Mouse (Mus musculus) forebrain, embryonic 11.5 days (tissue): ENCODE results near the gene Gpr62. TPM values are rescaled to one million over a fixed set of nuclear protein-coding genes. Genes with fewer than 3 reads are reported as not detected.

ENCODE experiments used
- ATAC-seq: fragments of 200-750 bp; cut with Nextera tagmentation; replicated peaks from 2 replicates; pipeline ENCODE4 v1.8.0; 2017; ENCODE audit warnings: moderate TSS enrichment; ENCODE audit not compliant: low FRiP score
- DNase-seq: peaks from one replicate; pipeline ENCODE4 v3.0.0-alpha.2; 2017; ENCODE audit warnings: low spot score
- H3K27ac ChIP-seq: fragments of 300-500 bp; sonication (generic); 2 replicates; pipeline ENCODE4 v1.5.1; 2014; ENCODE audit warnings: low read depth, low read length
- H3K27me3 ChIP-seq: fragments of 300-500 bp; sonication (generic); 2 replicates; pipeline ENCODE4 v1.6.1; 2014; ENCODE audit warnings: mild to moderate bottlenecking, low read length, mixed read lengths; ENCODE audit not compliant: control insufficient read depth, insufficient read depth
- H3K36me3 ChIP-seq: fragments of 300-500 bp; sonication (generic); 2 replicates; pipeline ENCODE4 v1.6.1; 2014; ENCODE audit warnings: mild to moderate bottlenecking, low read length, moderate library complexity, mixed read lengths; ENCODE audit not compliant: control insufficient read depth, insufficient read depth
- H3K4me1 ChIP-seq: fragments of 300-500 bp; sonication (generic); replicated peaks from 2 replicates; pipeline ENCODE4 v1.6.1; 2014; ENCODE audit warnings: low read length, mixed read lengths; ENCODE audit not compliant: control insufficient read depth, insufficient read depth
- H3K4me2 ChIP-seq: fragments of 300-500 bp; sonication (generic); 2 replicates; pipeline ENCODE4 v1.6.1; 2014; ENCODE audit warnings: low read depth, mild to moderate bottlenecking, low read length, moderate library complexity, mixed read lengths; ENCODE audit not compliant: severe bottlenecking
- H3K4me3 ChIP-seq: fragments of 300-500 bp; sonication (generic); 2 replicates; pipeline ENCODE4 v1.5.1; 2014; ENCODE audit warnings: low read depth, low read length
- H3K9ac ChIP-seq: fragments of 300-500 bp; sonication (generic); 2 replicates; pipeline ENCODE4 v1.6.1; 2014; ENCODE audit warnings: low read length
- H3K9me3 ChIP-seq: fragments of 300-500 bp; sonication (generic); 2 replicates; pipeline ENCODE4 v1.6.1; 2016; ENCODE audit warnings: low read length, mixed read lengths; ENCODE audit not compliant: control insufficient read depth
- WGBS: fragments of 180-500 bp; shearing (Covaris S2); extraction: QIAGEN DNeasy Blood & Tissue Kit; methylation state at CpG from one replicate; pipeline ENCODE4 v1.1.7; 2014; 5-methylcytosine and 5-hydroxymethylcytosine counted together
- polyA plus RNA-seq: library from polyadenylated mRNA; unstranded; fragments of >200 nt; fragmentation: Nextera tagmentation; extraction: Ambion mirVana; gene quantifications from 2 replicates; pipeline ENCODE4 v1.2.1, GENCODE M21; 2014

Gpr62 gene
- polyA plus RNA-seq, 1 experiment from 2014 or later = 0.19 TPM

- Histone ChIP-seq H3K4me3 (peak overlapping the region; percentile 70), H3K27ac (no peak overlapping the region), H3K27me3 (no peaks in the 10 kb centered on the region), H3K9me3 (no peaks in the 10 kb centered on the region), H3K9ac (peak overlapping the region; percentile 64), H3K4me1 (peaks cover 12% of the 10 kb centered on the region), H3K36me3 (no peaks in the 10 kb centered on the region; the same call in 1 of the 2 replicates), H3K4me2 (peak overlapping the region; percentile 76)
- WGBS = 7% methylated on average over 16 of the region's 16 CpGs
- ATAC-seq = no peak
- DNase-seq = no peak
These were observed 11.9 kb upstream of the Gpr62 start for GRCm38 (mm10) chr9:106477649-106478048.

GRCm38 (mm10) chr9:106476924-106477484 lies 11.3 kb upstream of the Gpr62 start, which contains the start of gene Parp3:
Gene Parp3, minus strand, starts transcription at chr9:106476949.
- 0% methylated on average over 41 of the region's 41 CpGs for WGBS
- H3K4me1 ChIP-seq = peaks cover 12% of the 10 kb centered on the region

GRCm38 (mm10) chr9:106476002-106476923 lies 10.5 kb upstream of the Gpr62 start:
- H3K9ac ChIP-seq = peak overlapping the region; percentile 39
- DNase-seq = no peak
- no peaks in the 10 kb centered on the region for H3K27me3 ChIP-seq
- peaks cover 17% of the 10 kb centered on the region for H3K4me1 ChIP-seq
- no peaks in the 10 kb centered on the region; the same call in 1 of the 2 replicates for H3K36me3 ChIP-seq
- 37% methylated on average over 16 of the region's 16 CpGs for WGBS
- no peak overlapping the region for H3K4me3 ChIP-seq
- no peaks in the 10 kb centered on the region for H3K9me3 ChIP-seq
- peak; percentile 62 for ATAC-seq
- H3K27ac ChIP-seq = no peak overlapping the region
- H3K4me2 ChIP-seq = peak overlapping the region; percentile 31

More at GRCm38 (mm10) chr9:106476924-106477484, 11.3 kb upstream of the Gpr62 start, which contains the start of gene Parp3:
- Histone ChIP-seq H3K36me3 (no peaks in the 10 kb centered on the region; the same call in 1 of the 2 replicates), H3K27me3 (no peaks in the 10 kb centered on the region), H3K27ac (no peak within 1 kb of the TSS), H3K9ac (peak within 1 kb of the TSS; percentile 64), H3K4me2 (peak within 1 kb of the TSS; percentile 76), H3K9me3 (no peaks in the 10 kb centered on the region), H3K4me3 (peak within 1 kb of the TSS; percentile 70)
- DNase-seq (peak; percentile 99), ATAC-seq (peak; percentile 98)

GRCm38 (mm10) chr9:106475663-106476001 lies 9.9 kb upstream of the Gpr62 start, which contains the start of gene Rrp9:
Gene Rrp9, plus strand, starts transcription at chr9:106475963.
- no peak within 1 kb of the TSS for H3K4me3 ChIP-seq
- DNase-seq (no peak), ATAC-seq (no peak)
- peak within 1 kb of the TSS; percentile 31 for H3K4me2 ChIP-seq
- H3K9ac ChIP-seq = peak within 1 kb of the TSS; percentile 39
- no peak within 1 kb of the TSS for H3K27ac ChIP-seq
- H3K9me3 ChIP-seq = no peaks in the 10 kb centered on the region
- H3K36me3 ChIP-seq = no peaks in the 10 kb centered on the region; the same call in 1 of the 2 replicates
- peaks cover 17% of the 10 kb centered on the region for H3K4me1 ChIP-seq
- no peaks in the 10 kb centered on the region for H3K27me3 ChIP-seq
- 90% methylated on average over 10 of the region's 10 CpGs for WGBS

- peaks cover 17% of the 10 kb centered on the region for H3K4me1 ChIP-seq
- 67% methylated on average over 7 of the region's 7 CpGs for WGBS
- H3K36me3 ChIP-seq = no peaks in the 10 kb centered on the region
- DNase-seq (no peak), ATAC-seq (no peak)
- 0 out of 2 replicates have a peak overlapping the region, but pooled peaks have one; percentile 27 for H3K9ac ChIP-seq
- H3K4me3 ChIP-seq = no peak overlapping the region
- H3K9me3 ChIP-seq = no peaks in the 10 kb centered on the region
- no peaks in the 10 kb centered on the region for H3K27me3 ChIP-seq
- no peak overlapping the region for H3K4me2 ChIP-seq
- no peak overlapping the region for H3K27ac ChIP-seq
These were observed 9.3 kb upstream of the Gpr62 start for GRCm38 (mm10) chr9:106475046-106475445.

- H3K4me3 ChIP-seq = no peak overlapping the region
- ATAC-seq (peak; percentile 32), DNase-seq (peak; percentile 92)
- H3K9me3 ChIP-seq = no peaks in the 10 kb centered on the region
- H3K4me1 ChIP-seq = peaks cover 17% of the 10 kb centered on the region
- WGBS = 2% methylated on average over 6 of the region's 6 CpGs
- no peaks in the 10 kb centered on the region for H3K27me3 ChIP-seq
- H3K9ac ChIP-seq = peak overlapping the region; percentile 41; the same call in 1 of the 2 replicates
- H3K4me2 ChIP-seq = no peak overlapping the region
- H3K36me3 ChIP-seq = no peaks in the 10 kb centered on the region
- H3K27ac ChIP-seq = no peak overlapping the region
These were observed 8.7 kb upstream of the Gpr62 start for GRCm38 (mm10) chr9:106474456-106474855.

- Histone ChIP-seq H3K4me3 (no peak overlapping the region), H3K9ac (no peak overlapping the region), H3K4me1 (peaks cover 17% of the 10 kb centered on the region), H3K27me3 (no peaks in the 10 kb centered on the region), H3K4me2 (no peak overlapping the region), H3K36me3 (no peaks in the 10 kb centered on the region), H3K27ac (no peak overlapping the region), H3K9me3 (no peaks in the 10 kb centered on the region)
- DNase-seq = no peak
- no peak for ATAC-seq
- 81% methylated on average over 5 of the region's 5 CpGs for WGBS
These were observed 8.0 kb upstream of the Gpr62 start for GRCm38 (mm10) chr9:106473753-106474105.

GRCm38 (mm10) chr9:106473081-106473752 lies 7.5 kb upstream of the Gpr62 start:
- no peak for DNase-seq
- 91% methylated on average over 16 of the region's 16 CpGs for WGBS
- no peak overlapping the region for H3K27ac ChIP-seq
- no peak overlapping the region for H3K4me2 ChIP-seq
- H3K4me1 ChIP-seq = peaks cover 17% of the 10 kb centered on the region
- no peak overlapping the region for H3K9ac ChIP-seq
- no peak for ATAC-seq
- no peaks in the 10 kb centered on the region for H3K9me3 ChIP-seq
- no peaks in the 10 kb centered on the region for H3K36me3 ChIP-seq
- H3K27me3 ChIP-seq = no peaks in the 10 kb centered on the region
- no peak overlapping the region for H3K4me3 ChIP-seq
